Mouse (Mus musculus): Measurements from ENCODE around the gene Tmem138. TPM values are rescaled to one million over a fixed set of nuclear protein-coding genes. Genes with fewer than 3 reads are reported as not detected.
A peak's percentile ranks its signal among the peaks of the same experiment; 100 is the strongest.

The Tmem138 gene
- total and polyA plus RNA-seq, 3 experiments, result 11.9 to 25.2 TPM; not detected in 1

GRCm38 (mm10) chr19:10602787-10603186 is 25.6 kb upstream of the Tmem138 start (continued):
- TF ChIP-seq RCOR1 (IDR thresholded peaks at IDR 0.05; ENCODE audit: low read depth, low read length) (0 out of 2 replicates have a peak, but pooled peaks have one; percentile 32), ZC3H11A (IDR thresholded peaks at IDR 0.05; ENCODE audit: low read depth, low read length) (peak; percentile 59), SMC3 (IDR thresholded peaks at IDR 0.05; ENCODE audit: low read depth, low read length) (peak; percentile 77), BHLHE40 (IDR thresholded peaks at IDR 0.05; ENCODE audit: borderline replicate concordance, low read depth, low read length) (no peak), NRF1 (IDR thresholded peaks at IDR 0.05; ENCODE audit: insufficient read depth, low read depth, low read length, poor library complexity, severe bottlenecking) (no peak), NELFE (IDR thresholded peaks at IDR 0.05; ENCODE audit: low read depth, low read length) (peak; percentile 28; the same call in 1 of the 2 replicates), JUND (IDR thresholded peaks at IDR 0.05; ENCODE audit: low read depth, low read length) (no peak)

GRCm38 (mm10) chr19:10602247-10602769 is 25.1 kb upstream of the Tmem138 start:
- Histone ChIP-seq H3K4me3 (ENCODE audit: control insufficient read depth in 1 of 2, insufficient read depth in 1 of 2, low read depth in 2 of 2, low read length in 2 of 2) (peak overlapping the region; percentile 55 to 59), H3K79me2 (ENCODE audit: control insufficient read depth, insufficient read depth, low read length, poor library complexity) (peaks cover 20% of the 10 kb centered on the region), H3K9ac (ENCODE audit: control insufficient read depth, low read depth, low read length, poor library complexity, severe bottlenecking) (peak overlapping the region; percentile 74), H3K4me1 (ENCODE audit: control insufficient read depth in 1 of 2, insufficient read depth in 2 of 2, low read length in 2 of 2) (peaks cover 8 to 19% of the 10 kb centered on the region in 2 experiments), H3K36me3 (ENCODE audit: control insufficient read depth in 1 of 2, insufficient read depth in 2 of 2, low read length in 2 of 2) (peaks cover 4 to 18% of the 10 kb centered on the region in 2 experiments), H3K27ac (ENCODE audit: control insufficient read depth, low read depth, low read length) (peak overlapping the region; percentile 46), H3K27me3 (ENCODE audit: control insufficient read depth in 1 of 2, insufficient read depth in 2 of 2, low read length in 2 of 2) (no peaks in the 10 kb centered on the region), H3K9me3 (replicated peaks; ENCODE audit: insufficient read depth, low read length) (no peaks in the 10 kb centered on the region)
- DNase-seq (ENCODE audit: low read depth, low spot score), result peak; percentile 67
- TF ChIP-seq ZMIZ1 (IDR thresholded peaks at IDR 0.05; ENCODE audit: low read depth, low read length), result no peak
- TF ChIP-seq MXI1 (IDR thresholded peaks at IDR 0.05; ENCODE audit: low read depth, low read length), result peak; percentile 68; the same call in 1 of the 2 replicates
- TF ChIP-seq ZC3H11A (IDR thresholded peaks at IDR 0.05; ENCODE audit: low read depth, low read length), result no peak
- TF ChIP-seq ZNF384 (IDR thresholded peaks at IDR 0.05; ENCODE audit: low read depth, low read length), result peak; percentile 86
- TF ChIP-seq RAD21 (IDR thresholded peaks at IDR 0.05; ENCODE audit: low read depth, low read length), result no peak
- no peak for TF ChIP-seq SIN3A (IDR thresholded peaks at IDR 0.05; ENCODE audit: low read length)
- peak in 1 of 2 experiments; percentile 42; a peak in 1 of 4 replicates for TF ChIP-seq EP300 (IDR thresholded peaks at IDR 0.05; ENCODE audit: low read depth in 1 of 2, low read length in 2 of 2)
- TF ChIP-seq TCF12 (IDR thresholded peaks at IDR 0.05; ENCODE audit: low read depth, low read length), result no peak
- no peak for TF ChIP-seq MYC (IDR thresholded peaks at IDR 0.05; ENCODE audit: low read depth, low read length)
- peak; percentile 56 for TF ChIP-seq ETS1 (IDR thresholded peaks at IDR 0.05; ENCODE audit: low read depth, low read length)
- no peak for TF ChIP-seq NELFE (IDR thresholded peaks at IDR 0.05; ENCODE audit: low read depth, low read length)
- no peak for TF ChIP-seq CTCF (IDR thresholded peaks at IDR 0.05 in 2 of 3, conservative IDR thresholded peaks at IDR 0.05 in 1 of 3; ENCODE audit: control insufficient read depth in 1 of 3, insufficient read depth in 1 of 3, low read depth in 2 of 3, low read length in 3 of 3, poor library complexity in 1 of 3, severe bottlenecking in 1 of 3)
- TF ChIP-seq JUND (IDR thresholded peaks at IDR 0.05; ENCODE audit: low read depth, low read length), result no peak
- no peak for TF ChIP-seq MAZ (IDR thresholded peaks at IDR 0.05; ENCODE audit: low read depth, low read length)
- TF ChIP-seq POLR2A (IDR thresholded peaks at IDR 0.05; ENCODE audit: control insufficient read depth in 1 of 2, insufficient read depth in 1 of 2, low read depth in 1 of 2, low read length in 2 of 2, poor library complexity in 1 of 2), result no peak
- TF ChIP-seq MEF2A (IDR thresholded peaks at IDR 0.05; ENCODE audit: extremely low read depth, insufficient replicate concordance, low read depth, low read length, poor library complexity, severe bottlenecking), result no peak
- no peak for TF ChIP-seq E2F4 (IDR thresholded peaks at IDR 0.05; ENCODE audit: borderline replicate concordance, low read depth, low read length)
- no peak for TF ChIP-seq HCFC1 (IDR thresholded peaks at IDR 0.05; ENCODE audit: low read depth, low read length)
- TF ChIP-seq KAT2A (conservative IDR thresholded peaks at IDR 0.05; ENCODE audit: low read depth, low read length), result no peak
- no peak for TF ChIP-seq BHLHE40 (IDR thresholded peaks at IDR 0.05; ENCODE audit: borderline replicate concordance, low read depth, low read length)
- TF ChIP-seq ELF1 (IDR thresholded peaks at IDR 0.05; ENCODE audit: low read depth, low read length), result no peak
- no peak for TF ChIP-seq GABPA (IDR thresholded peaks at IDR 0.05; ENCODE audit: low read depth, low read length)
- TF ChIP-seq SMC3 (IDR thresholded peaks at IDR 0.05; ENCODE audit: low read depth, low read length), result 0 out of 2 replicates have a peak, but pooled peaks have one; percentile 1
- no peak for TF ChIP-seq ZKSCAN1 (IDR thresholded peaks at IDR 0.05; ENCODE audit: low read depth, low read length)
- TF ChIP-seq MAX (IDR thresholded peaks at IDR 0.05; ENCODE audit: low read length), result 0 out of 2 replicates have a peak, but pooled peaks have one; percentile 31
- no peak for TF ChIP-seq UBTF (IDR thresholded peaks at IDR 0.05; ENCODE audit: borderline replicate concordance, insufficient read depth, low read depth, low read length)
- no peak for TF ChIP-seq GATA1 (IDR thresholded peaks at IDR 0.05; ENCODE audit: low read depth, low read length)
- no peak for TF ChIP-seq TBP (IDR thresholded peaks at IDR 0.05; ENCODE audit: low read depth, low read length)
- no peak for TF ChIP-seq USF1 (IDR thresholded peaks at IDR 0.05; ENCODE audit: low read depth, low read length)
- no peak for TF ChIP-seq USF2 (IDR thresholded peaks at IDR 0.05; ENCODE audit: borderline replicate concordance in 1 of 2, insufficient read depth in 1 of 2, low read depth in 1 of 2, low read length in 2 of 2)
- TF ChIP-seq MYB (IDR thresholded peaks at IDR 0.05; ENCODE audit: low read depth, low read length), result no peak
- TF ChIP-seq CHD2 (IDR thresholded peaks at IDR 0.05; ENCODE audit: low read length), result no peak
